Mouse (Mus musculus) ES-E14 (cell line): Measurements from ENCODE around the gene Otor.

Experiments
- CHD2 ChIP-seq: IDR thresholded peaks from 2 replicates; pipeline ENCODE4 v1.6.1; 2014; ENCODE audit warnings: mild to moderate bottlenecking, low read depth, low read length, inconsistent platforms
- HCFC1 ChIP-seq: IDR thresholded peaks from 2 replicates; pipeline ENCODE4 v1.6.1; 2012; ENCODE audit warnings: low read length, inconsistent platforms, borderline replicate concordance; ENCODE audit not compliant: insufficient read depth
- MAFK ChIP-seq: IDR thresholded peaks from 2 replicates; pipeline ENCODE4 v1.6.1; 2014; ENCODE audit warnings: mild to moderate bottlenecking, low read depth, low read length, inconsistent platforms; ENCODE audit not compliant: insufficient read depth
- ZC3H11A ChIP-seq: IDR thresholded peaks from 2 replicates; pipeline ENCODE4 v1.6.1; 2012; ENCODE audit warnings: low read depth, mild to moderate bottlenecking, inconsistent platforms, low read length, borderline replicate concordance
- ZNF384 ChIP-seq: IDR thresholded peaks from 2 replicates; pipeline ENCODE4 v1.6.1; 2012; ENCODE audit warnings: low read depth, low read length, inconsistent platforms

GRCm38 (mm10) chr2:143031283-143031682, 47.0 kb upstream of the Otor start:
- TF ChIP-seq MAFK (no peak), ZC3H11A (no peak), HCFC1 (no peak), ZNF384 (no peak), CHD2 (no peak)
